Mouse (Mus musculus) embryonic facial prominence, embryonic 15.5 days (tissue): ENCODE data around the gene Tas1r3. TPM values are rescaled to one million over a fixed set of nuclear protein-coding genes. Genes with fewer than 3 reads are reported as not detected.
A peak's percentile ranks its signal among the peaks of the same experiment; 100 is the strongest.

Experiments used
- ATAC-seq: fragments of 200-750 bp; cut with Nextera tagmentation; 2 replicates; pipeline ENCODE4 v1.8.0; 2017; ENCODE audit warnings: low read depth, moderate TSS enrichment; ENCODE audit not compliant: insufficient number of reproducible peaks, low FRiP score, low TSS enrichment
- H3K27ac ChIP-seq: fragments of 300-500 bp; sonication (generic); replicated peaks from 2 replicates; pipeline ENCODE4 v1.5.1; 2015; ENCODE audit warnings: mild to moderate bottlenecking, inconsistent platforms
- H3K27me3 ChIP-seq: fragments of 300-500 bp; sonication (generic); 2 replicates; pipeline ENCODE4 v1.6.1; 2015; ENCODE audit warnings: inconsistent platforms
- H3K36me3 ChIP-seq: fragments of 300-500 bp; sonication (generic); 2 replicates; pipeline ENCODE4 v1.6.1; 2015; ENCODE audit warnings: mild to moderate bottlenecking, inconsistent platforms
- H3K4me1 ChIP-seq: fragments of 300-500 bp; sonication (generic); 2 replicates; pipeline ENCODE4 v1.6.1; 2015; ENCODE audit warnings: inconsistent platforms
- H3K4me2 ChIP-seq: fragments of 300-500 bp; sonication (generic); replicated peaks from 2 replicates; pipeline ENCODE4 v1.6.1; 2015; ENCODE audit warnings: mild to moderate bottlenecking, inconsistent platforms
- H3K4me3 ChIP-seq: fragments of 300-500 bp; sonication (generic); replicated peaks from 2 replicates; pipeline ENCODE4 v1.5.1; 2015; ENCODE audit warnings: mild to moderate bottlenecking, inconsistent platforms
- H3K9ac ChIP-seq: fragments of 300-500 bp; sonication (generic); 2 replicates; pipeline ENCODE4 v1.6.1; 2015; ENCODE audit warnings: inconsistent platforms
- H3K9me3 ChIP-seq: fragments of 300-500 bp; sonication (generic); replicated peaks from 2 replicates; pipeline ENCODE4 v1.6.1; 2016; ENCODE audit warnings: inconsistent platforms
- WGBS: fragments of 180-500 bp; shearing (Covaris S2); methylation state at CpG from one replicate; pipeline ENCODE4 v1.1.7; 2015; 5-methylcytosine and 5-hydroxymethylcytosine counted together
- polyA plus RNA-seq: library from polyadenylated mRNA; unstranded; fragments of >200 nt; fragmentation: Nextera tagmentation; extraction: Ambion mirVana; gene quantifications from 2 replicates; pipeline ENCODE4 v1.2.1, GENCODE M21; 2015

Gene Tas1r3
- polyA plus RNA-seq, 1 experiment from 2014 or later: 0.48 TPM

- no peak overlapping the region for H3K9ac ChIP-seq
- H3K9me3 ChIP-seq: no peaks in the 10 kb centered on the region
- WGBS: 91% methylated on average over 5 of the region's 5 CpGs
- no peaks in the 10 kb centered on the region for H3K27me3 ChIP-seq
- peaks cover 50% of the 10 kb centered on the region for H3K36me3 ChIP-seq
- H3K4me3 ChIP-seq: no peak overlapping the region
- no peak overlapping the region for H3K4me2 ChIP-seq
- H3K27ac ChIP-seq: no peak overlapping the region
- no peak for ATAC-seq
- H3K4me1 ChIP-seq: peaks cover 13% of the 10 kb centered on the region
Measured at GRCm38 (mm10) chr4:155886330-155886729, 23.2 kb upstream of the Tas1r3 start.

GRCm38 (mm10) chr4:155883587-155883986 is 20.4 kb upstream of the Tas1r3 start:
- no peak overlapping the region for H3K4me2 ChIP-seq
- H3K4me3 ChIP-seq: no peak overlapping the region
- 76% methylated on average over 3 of the region's 3 CpGs for WGBS
- no peak for ATAC-seq
- H3K9me3 ChIP-seq: no peaks in the 10 kb centered on the region
- H3K27me3 ChIP-seq: no peaks in the 10 kb centered on the region
- H3K4me1 ChIP-seq: no peaks in the 10 kb centered on the region
- no peak overlapping the region for H3K9ac ChIP-seq
- H3K27ac ChIP-seq: no peak overlapping the region
- peaks cover 45% of the 10 kb centered on the region for H3K36me3 ChIP-seq

DNA sequence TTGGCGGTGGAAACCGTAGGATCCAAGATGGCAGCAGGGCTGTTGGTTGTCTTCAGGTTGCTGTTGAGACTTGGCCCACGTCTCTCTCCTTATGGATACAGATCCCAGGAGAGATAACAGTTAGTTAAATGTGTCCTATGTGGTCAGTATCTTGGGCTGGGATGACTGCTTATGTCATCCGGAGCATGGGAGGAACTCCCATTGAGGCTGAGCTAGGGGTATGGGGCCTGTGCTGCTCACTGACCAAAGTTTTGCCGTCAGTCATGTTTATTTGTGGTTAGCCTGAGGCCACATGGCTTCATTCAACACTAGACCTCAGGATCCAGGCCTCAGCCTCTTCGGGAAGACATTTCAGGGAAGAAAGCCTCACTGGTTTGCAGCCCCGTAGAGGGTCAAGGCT is 8.2 kb upstream of the Tas1r3 start:
- Histone ChIP-seq H3K27ac (no peak overlapping the region), H3K27me3 (no peaks in the 10 kb centered on the region), H3K9me3 (no peaks in the 10 kb centered on the region), H3K4me3 (no peak overlapping the region), H3K36me3 (peaks cover 50% of the 10 kb centered on the region), H3K9ac (no peak overlapping the region), H3K4me2 (no peak overlapping the region), H3K4me1 (peaks cover 26% of the 10 kb centered on the region)
- ATAC-seq: no peak
- 88% methylated on average over 7 of the region's 7 CpGs for WGBS

GRCm38 (mm10) chr4:155869317-155870033 is 6.3 kb upstream of the Tas1r3 start, which contains the start of the genes Cptp and Ints11:
Gene Cptp (minus strand): TSS chr4:155869440.
Gene Ints11 (plus strand): TSS chr4:155869546.
- WGBS: under 1% methylated on average over 63 of the region's 63 CpGs
- H3K4me1 ChIP-seq: peaks cover 26% of the 10 kb centered on the region
- H3K4me3 ChIP-seq: peak within 1 kb of the TSS; percentile 78
- peaks cover 53% of the 10 kb centered on the region for H3K36me3 ChIP-seq
- H3K9ac ChIP-seq: peak within 1 kb of the TSS; percentile 71
- peak; percentile 95 for ATAC-seq
- no peaks in the 10 kb centered on the region for H3K27me3 ChIP-seq
- H3K27ac ChIP-seq: peak within 1 kb of the TSS; percentile 48; the same call in 1 of the 2 replicates
- H3K4me2 ChIP-seq: peak within 1 kb of the TSS; percentile 93
- H3K9me3 ChIP-seq: no peaks in the 10 kb centered on the region

GRCm38 (mm10) chr4:155868614-155869298 is 5.6 kb upstream of the Tas1r3 start:
- Histone ChIP-seq H3K4me1 (peaks cover 26% of the 10 kb centered on the region), H3K4me3 (peak overlapping the region; percentile 78), H3K36me3 (peaks cover 47% of the 10 kb centered on the region), H3K9me3 (no peaks in the 10 kb centered on the region), H3K4me2 (peak overlapping the region; percentile 93), H3K27me3 (no peaks in the 10 kb centered on the region), H3K9ac (peak overlapping the region; percentile 71), H3K27ac (peak overlapping the region; percentile 39; the same call in 1 of the 2 replicates)
- peak; percentile 23; the same call in 1 of the 2 replicates for ATAC-seq
- 7% methylated on average over 22 of the region's 22 CpGs for WGBS

- 84% methylated on average over 7 of the region's 7 CpGs for WGBS
- H3K27me3 ChIP-seq: no peaks in the 10 kb centered on the region
- H3K4me3 ChIP-seq: no peak overlapping the region
- peaks cover 61% of the 10 kb centered on the region for H3K36me3 ChIP-seq
- H3K9me3 ChIP-seq: no peaks in the 10 kb centered on the region
- H3K9ac ChIP-seq: no peak overlapping the region
- no peak overlapping the region for H3K27ac ChIP-seq
- no peak for ATAC-seq
- H3K4me1 ChIP-seq: no peaks in the 10 kb centered on the region
- H3K4me2 ChIP-seq: no peak overlapping the region
Measured at GRCm38 (mm10) chr4:155861787-155862186, 1.4 kb downstream of the Tas1r3 start.

DNA sequence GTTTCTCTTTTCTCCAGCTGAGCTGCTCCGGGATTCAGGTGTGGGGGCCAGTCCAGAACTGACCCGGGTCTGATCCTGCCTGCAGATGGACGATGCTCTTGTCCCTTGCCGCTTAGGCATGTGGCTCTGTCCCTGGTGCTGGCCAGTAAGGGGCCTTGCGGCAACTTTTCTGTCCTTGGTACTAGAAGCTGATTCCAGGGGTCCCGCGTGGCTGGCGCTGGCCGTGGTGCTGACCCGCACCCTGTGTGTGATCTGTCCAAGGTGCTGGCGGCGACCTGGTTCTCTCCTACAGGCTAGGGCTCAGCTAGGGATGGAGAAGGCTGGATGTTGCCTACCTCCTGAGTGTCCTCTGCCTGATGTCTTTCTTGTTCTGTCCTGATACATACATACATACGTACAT is 3.8 kb downstream of the Tas1r3 start:
- H3K27me3 ChIP-seq: no peaks in the 10 kb centered on the region
- no peaks in the 10 kb centered on the region for H3K9me3 ChIP-seq
- 17% methylated on average over 13 of the region's 13 CpGs for WGBS
- H3K36me3 ChIP-seq: peaks cover 61% of the 10 kb centered on the region
- H3K27ac ChIP-seq: no peak overlapping the region
- no peak overlapping the region for H3K9ac ChIP-seq
- H3K4me3 ChIP-seq: no peak overlapping the region
- no peak for ATAC-seq
- H3K4me2 ChIP-seq: no peak overlapping the region
- H3K4me1 ChIP-seq: no peaks in the 10 kb centered on the region

DNA sequence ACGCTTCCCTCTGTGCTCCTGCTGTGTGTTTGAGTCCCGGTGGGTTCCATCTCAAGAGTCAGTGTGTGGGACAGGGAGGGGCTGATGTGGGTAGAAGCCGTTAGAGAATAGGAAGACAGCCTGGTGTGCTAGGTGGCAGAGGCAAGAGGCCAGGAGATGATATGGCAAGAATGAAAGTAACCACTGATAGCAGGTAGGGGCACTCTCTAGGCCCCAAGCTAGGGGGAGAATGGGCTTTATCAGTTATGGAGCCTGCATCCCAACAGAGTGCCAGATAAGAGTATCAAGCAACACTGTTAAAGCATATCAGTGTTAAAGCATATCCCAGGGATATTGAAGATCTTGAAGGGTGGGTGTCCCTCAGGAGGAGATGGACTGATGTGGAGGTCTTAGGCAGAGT is 6.3 kb downstream of the Tas1r3 start:
- peaks cover under 1% of the 10 kb centered on the region; the same call in 1 of the 2 replicates for H3K4me1 ChIP-seq
- H3K27me3 ChIP-seq: no peaks in the 10 kb centered on the region
- no peaks in the 10 kb centered on the region for H3K9me3 ChIP-seq
- H3K4me2 ChIP-seq: no peak overlapping the region
- peaks cover 69% of the 10 kb centered on the region for H3K36me3 ChIP-seq
- H3K9ac ChIP-seq: no peak overlapping the region
- H3K27ac ChIP-seq: no peak overlapping the region
- no peak overlapping the region for H3K4me3 ChIP-seq
- 89% methylated on average over 3 of the region's 3 CpGs for WGBS
- ATAC-seq: no peak

- H3K27ac ChIP-seq: no peak overlapping the region
- H3K9ac ChIP-seq: no peak overlapping the region
- no peak for ATAC-seq
- no peak overlapping the region for H3K4me3 ChIP-seq
- peaks cover 5% of the 10 kb centered on the region; the same call in 1 of the 2 replicates for H3K4me1 ChIP-seq
- WGBS: 91% methylated on average over 12 of the region's 12 CpGs
- H3K9me3 ChIP-seq: no peaks in the 10 kb centered on the region
- H3K27me3 ChIP-seq: no peaks in the 10 kb centered on the region
- peaks cover 66% of the 10 kb centered on the region for H3K36me3 ChIP-seq
- no peak overlapping the region for H3K4me2 ChIP-seq
Measured at GRCm38 (mm10) chr4:155856071-155856470, 7.1 kb downstream of the Tas1r3 start.

GRCm38 (mm10) chr4:155854991-155855390 is 8.2 kb downstream of the Tas1r3 start:
- WGBS: 94% methylated on average over 12 of the region's 12 CpGs
- ATAC-seq: no peak
- peaks cover 55% of the 10 kb centered on the region for H3K36me3 ChIP-seq

GRCm38 (mm10) chr4:155853421-155853820 is 9.7 kb downstream of the Tas1r3 start:
- Histone ChIP-seq H3K4me1 (peaks cover 19% of the 10 kb centered on the region), H3K36me3 (peaks cover 48% of the 10 kb centered on the region)

More at GRCm38 (mm10) chr4:155854991-155855390, 8.2 kb downstream of the Tas1r3 start:
- H3K9ac ChIP-seq: no peak overlapping the region
- H3K4me2 ChIP-seq: no peak overlapping the region
- H3K27ac ChIP-seq: no peak overlapping the region
- no peaks in the 10 kb centered on the region for H3K9me3 ChIP-seq
- H3K4me3 ChIP-seq: no peak overlapping the region
- H3K27me3 ChIP-seq: no peaks in the 10 kb centered on the region
- H3K4me1 ChIP-seq: peaks cover 5% of the 10 kb centered on the region; the same call in 1 of the 2 replicates

More at GRCm38 (mm10) chr4:155853421-155853820, 9.7 kb downstream of the Tas1r3 start:
- Histone ChIP-seq H3K4me2 (no peak overlapping the region), H3K27ac (no peak overlapping the region), H3K9me3 (no peaks in the 10 kb centered on the region), H3K4me3 (no peak overlapping the region), H3K9ac (no peak overlapping the region), H3K27me3 (no peaks in the 10 kb centered on the region)
- 91% methylated on average over 9 of the region's 9 CpGs for WGBS
- ATAC-seq: no peak
